Mouse (Mus musculus): Measurements from ENCODE around the gene Mpl. TPM values are rescaled to one million over a fixed set of nuclear protein-coding genes. Genes with fewer than 3 reads are reported as not detected.

The Mpl gene
- total RNA-seq, 2 experiments from 2014 or later: 3.8 TPM; not detected in 1

- ATAC-seq (replicated peaks; ENCODE audit: low FRiP score, poor library complexity, severe bottlenecking): peak; percentile 45
Measured at GRCm38 (mm10) chr4:118428531-118429214, 28.6 kb downstream of the Mpl start.

- ATAC-seq (replicated peaks; ENCODE audit: low FRiP score, poor library complexity, severe bottlenecking): peak; percentile 87
Measured at GRCm38 (mm10) chr4:118427768-118428451, 29.4 kb downstream of the Mpl start, which contains the start of gene Elovl1. Elovl1 (plus strand) TSS chr4:118428093.

GRCm38 (mm10) chr4:118427415-118427767 lies 29.9 kb downstream of the Mpl start:
- peak; percentile 35 for ATAC-seq (replicated peaks; ENCODE audit: low FRiP score, poor library complexity, severe bottlenecking)

- ATAC-seq (replicated peaks; ENCODE audit: low FRiP score, poor library complexity, severe bottlenecking): no peak
Measured at GRCm38 (mm10) chr4:118425374-118425773, 31.9 kb downstream of the Mpl start.

GRCm38 (mm10) chr4:118424541-118425160 lies 32.7 kb downstream of the Mpl start:
- peak; percentile 54 for ATAC-seq (replicated peaks; ENCODE audit: low FRiP score, poor library complexity, severe bottlenecking)

- no peak for ATAC-seq (replicated peaks; ENCODE audit: low FRiP score, poor library complexity, severe bottlenecking)
Measured at GRCm38 (mm10) chr4:118421384-118421783, 35.9 kb downstream of the Mpl start.

DNA sequence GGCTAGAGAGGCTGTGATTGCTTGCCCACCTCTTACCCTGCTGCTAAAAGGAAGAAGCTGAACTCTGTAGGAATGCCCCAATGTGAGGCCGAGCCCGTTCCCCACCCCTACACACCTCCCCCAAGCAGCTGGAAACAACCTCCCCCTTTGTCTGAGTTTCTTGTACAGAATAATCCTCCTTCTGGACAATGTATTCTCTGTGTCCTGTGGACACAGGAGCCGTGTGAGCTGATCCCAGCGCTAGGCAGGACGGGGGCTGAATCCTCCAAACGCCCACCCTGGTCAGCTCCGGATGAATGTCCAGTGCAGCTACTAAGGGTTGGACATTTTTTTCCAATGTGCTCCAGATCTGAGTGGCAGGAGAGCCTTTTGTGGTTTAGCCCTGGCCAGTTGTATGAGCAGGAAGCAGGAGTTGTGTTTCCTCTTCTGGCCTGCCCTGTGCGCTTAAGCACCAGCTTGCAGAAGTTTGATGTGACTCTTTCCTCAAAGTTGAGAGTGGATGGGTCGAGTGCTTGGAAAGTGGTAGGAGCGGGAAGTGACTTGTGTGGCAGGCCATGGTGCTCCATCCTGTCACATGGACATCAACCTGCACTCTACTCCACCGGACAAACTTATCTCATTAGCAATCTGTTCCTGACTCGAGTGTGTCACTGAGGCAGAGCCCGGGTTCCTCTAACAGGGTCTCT lies 40.1 kb downstream of the Mpl start:
- ATAC-seq (replicated peaks; ENCODE audit: low FRiP score, poor library complexity, severe bottlenecking): no peak

GRCm38 (mm10) chr4:118416329-118416728 lies 41.0 kb downstream of the Mpl start:
- no peak for ATAC-seq (replicated peaks; ENCODE audit: low FRiP score, poor library complexity, severe bottlenecking)

DNA sequence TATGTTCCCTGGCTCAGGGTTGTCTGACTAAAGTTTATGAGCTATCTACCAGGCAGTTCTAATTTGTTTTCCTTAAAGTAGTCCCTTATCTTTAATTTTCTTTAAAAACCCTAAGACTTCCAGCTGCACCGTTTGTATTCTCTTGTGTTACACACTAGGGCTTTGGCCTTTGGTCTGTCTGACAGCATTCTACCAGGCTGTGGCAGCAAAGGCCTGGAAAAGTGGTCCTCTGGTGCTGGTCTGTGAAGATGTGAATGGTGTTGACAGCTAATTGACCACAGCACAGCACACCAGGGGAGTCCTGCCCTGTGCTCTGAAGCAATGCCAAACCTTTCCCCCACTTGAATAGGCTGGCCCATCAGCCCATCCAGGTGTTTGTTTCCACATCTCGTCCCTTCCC lies 41.5 kb downstream of the Mpl start:
- ATAC-seq (replicated peaks; ENCODE audit: low FRiP score, poor library complexity, severe bottlenecking): no peak

DNA sequence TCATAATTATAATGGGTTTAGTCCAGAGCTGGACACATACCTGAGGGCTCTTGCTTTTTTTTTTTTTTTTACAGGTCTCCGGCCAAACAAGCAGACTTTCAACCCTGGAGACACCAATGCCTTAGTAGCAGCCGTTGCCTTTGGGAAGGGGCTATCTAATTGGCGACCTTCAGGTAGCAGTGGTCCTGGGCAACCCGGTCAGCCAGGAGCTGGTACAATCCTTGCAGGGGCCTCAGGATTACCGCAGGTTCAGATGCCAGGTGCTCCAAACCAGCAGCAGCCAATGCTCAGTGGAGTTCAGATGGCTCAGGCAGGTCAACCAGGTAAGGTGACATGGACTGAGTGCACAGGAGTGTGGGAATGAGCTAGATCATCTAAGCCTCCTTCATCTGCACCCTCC lies 43.8 kb downstream of the Mpl start:
- ATAC-seq (replicated peaks; ENCODE audit: low FRiP score, poor library complexity, severe bottlenecking): no peak

DNA sequence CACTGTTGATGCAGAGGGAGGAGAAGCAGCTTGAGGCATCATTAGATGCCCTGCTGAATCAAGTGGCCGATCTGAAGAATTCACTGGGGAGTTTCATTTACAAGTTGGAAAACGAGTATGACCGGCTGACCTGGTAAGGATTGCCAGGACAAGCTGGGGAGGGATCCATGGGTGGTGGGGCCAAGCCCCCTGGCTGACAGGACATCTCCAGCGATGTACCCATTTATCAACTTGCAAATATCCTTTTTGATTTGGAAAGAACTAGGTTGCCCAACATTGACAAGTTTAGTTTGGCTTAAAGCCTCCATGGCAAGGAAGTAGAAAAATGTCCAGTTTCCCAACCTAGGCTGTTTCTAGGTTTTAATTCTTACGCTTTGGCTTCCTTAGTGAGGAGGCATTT lies 46.4 kb downstream of the Mpl start:
- ATAC-seq (replicated peaks; ENCODE audit: low FRiP score, poor library complexity, severe bottlenecking): no peak

- peak; percentile 100 for ATAC-seq (replicated peaks; ENCODE audit: low FRiP score, poor library complexity, severe bottlenecking)
Measured at GRCm38 (mm10) chr4:118409142-118409900, 48.0 kb downstream of the Mpl start, which contains the start of the genes Szt2 and Med8. Szt2 (minus strand) TSS chr4:118409273. Med8 (plus strand) TSS chr4:118409337.

DNA sequence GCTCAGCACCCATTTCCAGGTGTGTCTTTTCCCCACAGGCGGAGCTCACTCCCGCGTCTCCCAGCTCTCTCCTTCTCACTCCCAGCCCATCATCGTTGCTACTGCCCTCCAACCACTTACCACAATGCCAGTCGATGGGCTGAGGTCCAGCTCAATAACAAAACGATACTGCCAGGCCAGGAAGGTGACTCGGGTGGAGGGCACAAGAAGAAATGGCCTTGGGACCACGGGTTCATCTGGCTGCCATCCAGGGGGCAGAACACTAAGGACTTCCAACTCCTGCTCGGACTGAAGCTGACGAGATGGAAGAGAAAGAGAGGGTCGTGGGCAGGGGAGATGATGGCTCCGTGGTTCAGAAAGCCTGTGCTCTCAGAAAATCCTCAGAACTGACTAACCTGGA lies 54.6 kb downstream of the Mpl start:
- ATAC-seq (replicated peaks; ENCODE audit: low FRiP score, poor library complexity, severe bottlenecking): no peak

DNA sequence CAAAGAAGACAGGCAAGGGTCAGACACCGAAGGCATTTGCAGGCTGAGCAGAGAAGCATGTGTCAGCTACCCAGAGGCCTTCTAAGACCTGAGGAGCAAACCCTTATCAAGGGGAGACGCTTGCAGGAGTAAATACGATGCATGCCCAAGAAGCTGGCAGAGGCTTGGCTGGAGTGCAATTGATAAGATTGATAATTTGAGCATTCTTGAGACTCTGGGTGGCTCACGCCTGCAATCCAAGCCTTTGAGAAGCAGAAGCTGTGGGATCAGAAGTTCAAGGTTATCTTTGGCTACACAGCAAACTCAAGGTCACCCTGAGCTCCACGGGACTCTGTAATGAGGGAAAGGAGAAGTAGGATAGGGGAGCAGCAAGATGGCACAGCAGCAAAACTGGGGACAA lies 55.4 kb downstream of the Mpl start:
- ATAC-seq (replicated peaks; ENCODE audit: low FRiP score, poor library complexity, severe bottlenecking): peak; percentile 22; the same call in 1 of the 2 replicates

- no peak for ATAC-seq (replicated peaks; ENCODE audit: low FRiP score, poor library complexity, severe bottlenecking)
Measured at GRCm38 (mm10) chr4:118401421-118401820, 55.9 kb downstream of the Mpl start.

- no peak for ATAC-seq (replicated peaks; ENCODE audit: low FRiP score, poor library complexity, severe bottlenecking)
Measured at GRCm38 (mm10) chr4:118398400-118398799, 58.9 kb downstream of the Mpl start.

DNA sequence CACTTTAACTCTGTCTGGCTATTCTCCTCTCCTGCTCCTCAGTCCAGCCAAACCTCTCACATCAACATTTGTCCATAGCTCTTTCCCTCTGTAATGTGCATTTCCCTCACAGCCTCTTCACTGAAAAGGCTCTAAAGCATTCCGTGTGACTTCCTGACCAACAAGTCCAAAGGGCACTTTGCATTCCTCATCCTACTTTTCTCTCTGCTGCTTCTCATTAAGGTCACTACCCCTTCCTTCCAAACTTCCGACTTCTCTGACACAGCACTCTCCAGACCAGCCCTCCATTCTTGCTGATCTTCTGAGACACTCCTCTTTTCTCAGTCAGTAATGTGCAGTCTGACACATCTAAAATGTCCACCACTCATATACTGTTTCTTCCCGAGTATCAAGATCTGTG lies 60.9 kb downstream of the Mpl start:
- ATAC-seq (replicated peaks; ENCODE audit: low FRiP score, poor library complexity, severe bottlenecking): no peak

- 0 out of 2 replicates have a peak, but pooled peaks have one; percentile 15 for ATAC-seq (replicated peaks; ENCODE audit: low FRiP score, poor library complexity, severe bottlenecking)
Measured at GRCm38 (mm10) chr4:118395289-118395688, 62.0 kb downstream of the Mpl start.

DNA sequence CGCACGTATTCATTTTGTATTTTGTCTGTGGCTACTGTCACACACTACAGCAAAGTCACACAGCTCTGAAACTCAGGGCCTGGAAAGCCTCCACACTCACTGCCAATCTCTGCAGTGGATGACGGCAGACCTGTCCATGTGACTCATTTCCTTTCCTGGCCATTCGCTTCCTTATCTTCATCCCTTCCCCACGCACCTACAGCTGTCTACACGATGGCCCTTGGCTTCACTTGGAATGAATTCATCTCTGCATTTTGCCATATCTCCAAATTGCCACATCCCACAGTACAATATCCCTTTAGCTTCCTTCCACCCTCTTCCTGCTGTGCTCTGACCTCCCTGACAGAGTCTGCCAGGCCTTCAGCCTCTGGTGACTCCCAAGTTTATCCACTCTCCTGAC lies 62.8 kb downstream of the Mpl start:
- ATAC-seq (replicated peaks; ENCODE audit: low FRiP score, poor library complexity, severe bottlenecking): no peak
